Mouse (Mus musculus): ENCODE results near the gene Trim5. TPM values are rescaled to one million over a fixed set of nuclear protein-coding genes. Genes with fewer than 3 reads are reported as not detected.
"Not testable (repeated sequence)": the region's sequence is repeated elsewhere in the genome, so short reads cannot be mapped to it uniquely, and the experiment has no call there.

The Trim5 gene
- 0.15 and 0.34 TPM in 2 replicates for polyA plus RNA-seq (2015; fragmentation: Nextera tagmentation; extraction: Ambion mirVana)

DNA sequence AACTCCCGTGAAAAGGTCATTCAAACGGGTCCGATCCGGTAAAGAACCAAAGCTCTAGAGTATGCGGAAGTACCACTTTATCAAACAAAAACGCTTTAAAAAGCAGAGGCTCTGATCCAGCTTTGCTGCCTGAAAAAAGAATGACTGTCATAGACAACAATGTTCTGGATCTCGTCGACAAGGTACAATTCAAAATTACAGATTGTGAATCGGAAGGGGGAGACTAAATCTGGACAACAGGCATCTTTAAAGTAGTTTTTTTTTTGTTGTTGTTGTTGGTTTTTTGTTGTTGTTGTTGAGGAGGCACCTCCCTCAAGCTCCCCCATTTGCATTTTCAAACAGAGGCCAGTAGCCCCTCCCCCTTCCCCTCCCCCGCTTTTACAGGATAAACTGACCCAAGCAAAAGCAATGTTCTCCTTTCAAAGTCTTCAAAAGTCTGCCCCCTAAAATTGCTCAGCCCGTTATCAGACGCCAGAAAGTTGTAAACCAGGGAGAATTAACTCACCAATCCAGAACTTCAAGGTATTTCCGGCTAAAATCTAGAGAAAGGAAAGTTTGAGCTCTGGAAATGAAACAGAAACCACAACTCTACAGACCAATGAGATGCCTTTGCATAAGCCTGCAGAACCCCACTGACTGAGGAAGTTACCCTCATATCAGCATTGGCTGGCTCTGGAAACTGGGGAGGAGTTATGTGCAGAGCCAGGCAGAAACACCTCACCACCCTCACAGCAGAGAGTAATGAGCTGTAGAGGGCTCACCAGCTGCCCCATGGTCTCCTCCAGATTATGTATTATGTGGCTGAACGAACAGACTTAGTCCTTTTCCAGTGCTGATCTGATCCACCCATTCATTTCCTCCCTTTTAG, at the start of gene Trim5:
Gene Trim5 (minus strand): TSS at position 519 of the 868 bp plus-strand sequence.
- WGBS, result 49% methylated on average over 14 of the region's 14 CpGs
- not testable (repeated sequence) for H3K27me3 ChIP-seq (replicated peaks); ATAC-seq (ENCODE audit: low FRiP score); H3K27ac ChIP-seq (replicated peaks); H3K9ac ChIP-seq (replicated peaks); H3K9me3 ChIP-seq (replicated peaks); H3K4me3 ChIP-seq (replicated peaks); H3K36me3 ChIP-seq; H3K4me1 ChIP-seq
- H3K4me2 ChIP-seq, result peak within 1 kb of the TSS; percentile 19; the same call in 1 of the 2 replicates

DNA sequence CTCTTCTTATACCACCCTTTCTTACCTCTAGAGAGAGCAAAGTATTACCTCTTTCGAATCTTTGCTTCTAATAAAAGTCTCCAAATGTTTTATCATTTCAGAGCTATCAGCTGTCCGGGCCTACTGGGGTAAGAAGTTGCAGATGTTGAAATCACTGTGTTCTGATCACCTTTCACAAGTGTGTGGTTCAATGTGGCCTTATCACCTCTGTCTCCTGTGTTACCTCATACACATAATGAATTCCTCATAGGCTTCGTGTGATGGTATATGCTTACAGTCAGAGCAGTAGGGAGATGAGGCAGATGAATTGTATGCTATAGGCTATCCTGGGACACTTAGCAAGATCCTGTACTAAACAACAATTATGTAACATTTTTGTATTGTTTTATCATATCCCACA, 47.7 kb upstream of the Trim5 start:
- not testable (repeated sequence) for H3K9me3 ChIP-seq (replicated peaks); H3K4me3 ChIP-seq (replicated peaks); H3K9ac ChIP-seq (replicated peaks); H3K27me3 ChIP-seq (replicated peaks); H3K4me2 ChIP-seq; ATAC-seq (ENCODE audit: low FRiP score); H3K36me3 ChIP-seq; H3K4me1 ChIP-seq; H3K27ac ChIP-seq (replicated peaks)
- WGBS, result 93% methylated on average over 3 of the region's 3 CpGs

DNA sequence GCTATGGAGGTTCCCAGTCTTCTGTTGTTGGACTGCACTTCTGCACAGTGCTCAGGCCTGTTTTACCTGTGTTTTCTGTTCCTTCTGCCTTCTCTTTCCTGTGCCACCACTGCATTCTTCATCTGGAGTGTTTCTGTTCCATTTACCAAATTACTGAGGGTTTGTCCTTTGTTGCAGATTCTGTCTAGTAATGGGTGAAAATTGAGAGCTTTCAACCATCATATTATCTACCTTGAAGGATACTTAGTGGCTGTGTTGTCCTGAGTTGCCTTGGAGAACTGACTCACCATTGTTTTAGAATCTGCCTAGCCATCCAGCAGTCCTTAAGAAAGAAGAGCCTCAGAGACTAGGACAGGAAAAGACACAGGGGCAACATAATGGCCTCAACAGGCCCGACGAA, 41.3 kb upstream of the Trim5 start, which contains the start of gene Trim34b:
Gene Trim34b (plus strand): TSS at position 301 of the 400 bp plus-strand sequence.
- not testable (repeated sequence) for ATAC-seq (ENCODE audit: low FRiP score); H3K4me2 ChIP-seq; H3K27me3 ChIP-seq (replicated peaks); H3K9ac ChIP-seq (replicated peaks); H3K36me3 ChIP-seq; H3K4me1 ChIP-seq; H3K9me3 ChIP-seq (replicated peaks); H3K27ac ChIP-seq (replicated peaks); H3K4me3 ChIP-seq (replicated peaks)
- WGBS, result 93% methylated on average over 2 of the region's 2 CpGs

DNA sequence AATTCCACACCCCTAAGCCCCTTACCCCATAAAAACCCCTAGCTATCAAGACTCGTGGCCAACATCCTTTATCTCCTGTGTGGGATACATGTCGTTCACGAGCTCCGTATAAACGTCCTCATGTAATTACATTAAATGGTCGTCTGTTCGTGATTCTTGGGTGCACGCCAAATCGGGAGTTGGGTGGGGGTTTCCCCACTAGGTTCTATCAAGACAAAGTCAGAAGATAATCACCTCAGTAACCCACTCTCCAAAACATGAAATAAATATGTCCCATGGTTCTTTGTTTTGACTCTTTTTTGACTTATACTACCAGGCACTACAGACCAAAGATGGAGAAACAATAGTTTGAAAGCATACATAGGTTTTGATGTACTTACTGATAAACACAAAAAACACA, 34.1 kb upstream of the Trim5 start:
- no peaks in the 10 kb centered on the region for H3K36me3 ChIP-seq
- H3K4me2 ChIP-seq, result no peak overlapping the region
- H3K27ac ChIP-seq (replicated peaks), result no peak overlapping the region
- ATAC-seq (ENCODE audit: low FRiP score), result no peak
- WGBS, result 77% methylated on average over 9 of the region's 9 CpGs
- H3K9ac ChIP-seq (replicated peaks), result no peak overlapping the region
- H3K9me3 ChIP-seq (replicated peaks), result no peaks in the 10 kb centered on the region
- H3K4me3 ChIP-seq (replicated peaks), result no peak overlapping the region
- H3K4me1 ChIP-seq, result no peaks in the 10 kb centered on the region
- no peaks in the 10 kb centered on the region for H3K27me3 ChIP-seq (replicated peaks)

DNA sequence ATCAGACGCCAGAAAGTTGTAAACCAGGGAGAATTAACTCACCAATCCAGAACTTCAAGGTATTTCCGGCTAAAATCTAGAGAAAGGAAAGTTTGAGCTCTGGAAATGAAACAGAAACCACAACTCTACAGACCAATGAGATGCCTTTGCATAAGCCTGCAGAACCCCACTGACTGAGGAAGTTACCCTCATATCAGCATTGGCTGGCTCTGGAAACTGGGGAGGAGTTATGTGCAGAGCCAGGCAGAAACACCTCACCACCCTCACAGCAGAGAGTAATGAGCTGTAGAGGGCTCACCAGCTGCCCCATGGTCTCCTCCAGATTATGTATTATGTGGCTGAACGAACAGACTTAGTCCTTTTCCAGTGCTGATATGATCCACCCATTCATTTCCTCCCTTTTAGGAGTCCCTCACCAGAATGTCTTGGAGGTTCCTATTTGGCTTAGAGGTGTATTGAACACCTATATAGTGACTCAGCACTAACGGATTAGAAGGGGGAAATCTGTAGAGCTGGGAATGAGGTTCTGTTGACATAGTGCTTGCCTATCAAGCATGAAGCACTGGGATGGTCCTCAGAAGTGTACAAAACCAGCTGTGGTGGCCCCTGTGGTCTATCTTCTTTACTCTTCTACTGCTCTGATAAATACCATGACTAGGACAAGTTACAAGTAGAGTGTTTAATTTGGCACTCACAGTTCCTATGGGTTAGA, 27.6 kb upstream of the Trim5 start, which contains the start of gene Trim12a:
Gene Trim12a (minus strand): TSS at position 98 of the 712 bp plus-strand sequence.
- H3K27ac ChIP-seq (replicated peaks); H3K36me3 ChIP-seq; H3K9ac ChIP-seq (replicated peaks); H3K4me1 ChIP-seq; H3K27me3 ChIP-seq (replicated peaks); ATAC-seq (ENCODE audit: low FRiP score); H3K9me3 ChIP-seq (replicated peaks): not testable (repeated sequence)
- 38% methylated on average over 4 of the region's 4 CpGs for WGBS
- H3K4me2 ChIP-seq, result peak within 1 kb of the TSS; percentile 41
- peak within 1 kb of the TSS; percentile 32 for H3K4me3 ChIP-seq (replicated peaks)

DNA sequence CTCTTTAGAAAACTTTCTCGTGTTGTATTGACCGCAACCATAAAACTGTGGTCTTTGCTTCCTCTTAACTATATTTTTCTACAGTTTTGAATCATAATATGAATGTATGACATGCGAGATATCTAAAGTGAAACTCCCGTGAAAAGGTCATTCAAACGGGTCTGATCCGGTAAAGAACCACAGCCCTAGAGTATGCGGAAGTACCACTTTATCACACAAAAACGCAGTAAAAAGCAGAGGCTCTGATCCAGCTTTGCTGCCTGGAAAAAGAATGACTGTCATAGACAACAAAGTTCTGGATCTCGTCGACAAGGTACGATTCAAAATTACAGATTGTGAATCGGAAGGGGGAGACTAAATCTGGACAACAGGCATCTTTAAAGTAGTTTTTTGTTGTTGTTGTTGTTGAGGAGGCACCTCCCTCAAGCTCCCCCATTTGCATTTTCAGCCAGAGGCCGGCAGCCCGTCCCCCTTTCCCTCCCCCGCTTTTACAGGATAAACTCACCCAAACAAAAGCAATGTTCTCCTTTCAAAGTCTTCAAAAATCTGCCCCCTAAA, 27.0 kb upstream of the Trim5 start:
- WGBS, result 16% methylated on average over 15 of the region's 15 CpGs
- Histone ChIP-seq H3K9me3 (replicated peaks) (no peaks in the 10 kb centered on the region), H3K4me2 (peak overlapping the region; percentile 41), H3K27ac (replicated peaks) (no peak overlapping the region), H3K9ac (replicated peaks) (no peak overlapping the region), H3K27me3 (replicated peaks) (no peaks in the 10 kb centered on the region), H3K36me3 (no peaks in the 10 kb centered on the region), H3K4me1 (no peaks in the 10 kb centered on the region), H3K4me3 (replicated peaks) (peak overlapping the region; percentile 32)
- ATAC-seq (ENCODE audit: low FRiP score), result no peak

DNA sequence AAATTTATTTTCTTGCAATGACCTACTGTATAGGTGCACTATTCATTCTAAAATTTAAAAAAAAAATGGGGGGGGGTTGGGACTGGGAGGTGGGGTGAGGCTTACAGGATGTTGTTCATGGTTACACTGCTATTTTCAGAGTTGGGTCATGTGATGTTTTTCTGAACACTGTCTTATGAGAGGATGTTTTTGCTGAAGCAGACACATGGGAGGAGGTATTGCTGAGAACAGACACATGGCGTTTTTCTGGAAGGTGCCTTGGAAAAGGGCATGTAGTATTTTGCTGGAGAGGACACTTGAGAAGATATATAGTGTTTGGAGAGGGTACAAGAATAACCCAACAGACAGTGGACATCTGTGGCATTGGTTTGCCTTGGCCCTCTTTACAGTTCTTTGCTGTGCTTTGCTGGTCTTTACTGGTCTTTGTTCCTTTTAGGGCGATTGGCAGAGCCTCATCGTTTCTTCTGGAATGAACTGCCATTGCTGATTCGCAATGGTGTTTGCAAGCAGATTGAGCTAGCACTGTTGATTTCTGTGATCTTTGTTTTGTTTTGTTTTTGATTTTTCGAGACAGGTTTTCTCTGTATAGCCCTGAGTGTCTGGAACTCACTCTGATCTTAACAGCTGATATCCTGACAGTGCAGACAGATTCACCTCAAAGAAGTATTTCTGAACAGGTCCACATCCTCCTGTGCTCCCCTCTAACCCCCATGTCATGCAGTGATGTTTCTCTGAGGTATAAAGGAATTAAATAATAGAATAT, 3.9 kb upstream of the Trim5 start:
- H3K4me1 ChIP-seq, result no peaks in the 10 kb centered on the region
- H3K36me3 ChIP-seq, result no peaks in the 10 kb centered on the region
- no peak for ATAC-seq (ENCODE audit: low FRiP score)
- no peak overlapping the region for H3K4me3 ChIP-seq (replicated peaks)
- H3K9ac ChIP-seq (replicated peaks), result no peak overlapping the region
- H3K27ac ChIP-seq (replicated peaks), result no peak overlapping the region
- H3K9me3 ChIP-seq (replicated peaks), result no peaks in the 10 kb centered on the region
- H3K27me3 ChIP-seq (replicated peaks), result no peaks in the 10 kb centered on the region
- H3K4me2 ChIP-seq, result no peak overlapping the region
- 86% methylated on average over 5 of the region's 5 CpGs for WGBS

DNA sequence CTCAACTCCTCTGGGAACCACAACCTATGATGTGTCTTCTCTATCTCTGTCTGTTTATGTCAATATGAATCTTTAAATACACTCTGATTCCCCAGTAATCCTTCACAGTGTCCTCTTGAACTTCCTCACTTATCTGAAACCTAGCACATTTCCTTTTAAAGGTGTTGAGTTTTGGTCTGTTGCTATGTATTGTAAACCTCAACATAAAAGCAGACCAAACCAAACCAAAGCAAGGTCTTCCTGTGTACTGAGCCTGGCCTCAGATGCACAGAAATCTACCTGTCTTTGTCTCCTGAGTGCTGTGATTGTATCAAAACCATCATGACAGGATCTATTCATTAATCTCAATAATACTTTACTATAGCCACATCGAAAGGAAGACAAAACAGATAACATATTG, 2.7 kb upstream of the Trim5 start:
- 94% methylated on average over 1 of the region's 1 CpGs for WGBS
- H3K4me2 ChIP-seq, result no peak overlapping the region
- no peaks in the 10 kb centered on the region for H3K27me3 ChIP-seq (replicated peaks)
- no peaks in the 10 kb centered on the region for H3K4me1 ChIP-seq
- no peak overlapping the region for H3K9ac ChIP-seq (replicated peaks)
- no peaks in the 10 kb centered on the region for H3K36me3 ChIP-seq
- H3K27ac ChIP-seq (replicated peaks), result no peak overlapping the region
- no peak overlapping the region for H3K4me3 ChIP-seq (replicated peaks)
- ATAC-seq (ENCODE audit: low FRiP score), result no peak
- H3K9me3 ChIP-seq (replicated peaks), result no peaks in the 10 kb centered on the region

DNA sequence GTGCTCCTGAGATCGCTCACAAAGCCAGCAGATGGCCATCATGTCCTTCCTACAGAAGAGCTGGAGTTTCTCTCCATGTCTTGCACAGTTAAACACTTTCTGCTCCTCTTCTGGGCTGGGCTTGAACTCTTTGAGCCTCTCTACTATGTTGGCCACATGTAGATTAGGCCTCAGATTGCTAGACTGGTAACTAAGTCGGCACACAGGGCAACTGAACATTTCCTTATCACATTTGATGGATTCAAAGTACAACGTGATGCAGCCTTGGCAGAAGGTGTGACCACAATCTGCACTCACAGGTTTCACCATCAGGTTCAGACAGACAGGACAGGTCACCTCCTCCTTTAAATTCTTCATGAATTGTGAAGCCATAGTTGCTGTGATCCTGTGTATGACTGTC, 8.5 kb downstream of the Trim5 start:
- not testable (repeated sequence) for H3K36me3 ChIP-seq; H3K9me3 ChIP-seq (replicated peaks); H3K4me3 ChIP-seq (replicated peaks); H3K27ac ChIP-seq (replicated peaks); ATAC-seq (ENCODE audit: low FRiP score); H3K4me1 ChIP-seq; H3K9ac ChIP-seq (replicated peaks); H3K4me2 ChIP-seq; H3K27me3 ChIP-seq (replicated peaks)
- WGBS, result 94% methylated on average over 3 of the region's 3 CpGs

DNA sequence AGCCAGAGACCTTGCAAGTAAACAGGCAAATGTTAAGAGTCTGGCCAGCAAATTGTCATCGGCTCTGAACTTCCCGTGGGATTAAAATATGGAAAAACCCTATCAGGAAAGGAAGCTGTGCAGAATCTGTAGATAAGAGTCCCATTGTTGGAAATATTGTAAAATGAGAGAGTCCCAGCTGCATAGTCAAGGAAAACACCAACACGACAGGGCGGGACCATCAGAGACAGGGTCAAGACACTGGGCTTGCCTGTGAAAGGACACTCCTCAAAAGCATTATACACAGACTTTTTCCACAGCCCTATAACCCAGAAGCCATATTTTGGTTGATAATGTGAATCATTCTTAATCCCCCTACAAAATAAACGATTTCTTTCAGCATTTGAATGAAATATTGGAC, 22.6 kb downstream of the Trim5 start:
- 89% methylated on average over 5 of the region's 5 CpGs for WGBS
- not testable (repeated sequence) for H3K4me3 ChIP-seq (replicated peaks); ATAC-seq (ENCODE audit: low FRiP score); H3K4me2 ChIP-seq; H3K4me1 ChIP-seq; H3K27ac ChIP-seq (replicated peaks); H3K9ac ChIP-seq (replicated peaks); H3K9me3 ChIP-seq (replicated peaks); H3K27me3 ChIP-seq (replicated peaks); H3K36me3 ChIP-seq

DNA sequence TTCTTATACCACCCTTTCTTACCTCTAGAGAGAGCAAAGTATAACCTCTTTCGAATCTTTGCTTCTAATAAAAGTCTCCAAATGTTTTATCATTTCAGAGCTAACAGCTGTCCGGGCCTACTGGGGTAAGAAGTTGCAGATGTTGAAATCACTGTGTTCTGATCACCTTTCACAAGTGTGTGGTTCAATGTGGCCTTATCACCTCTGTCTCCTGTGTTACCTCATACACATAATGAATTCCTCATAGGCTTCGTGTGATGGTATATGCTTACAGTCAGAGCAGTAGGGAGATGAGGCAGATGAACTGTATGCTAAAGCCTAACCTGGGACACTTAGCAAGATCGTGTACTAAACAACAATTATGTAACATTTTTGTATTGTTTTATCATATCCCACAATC, 27.5 kb downstream of the Trim5 start:
- not testable (repeated sequence) for H3K9me3 ChIP-seq (replicated peaks); ATAC-seq (ENCODE audit: low FRiP score); H3K4me3 ChIP-seq (replicated peaks); H3K27ac ChIP-seq (replicated peaks); H3K27me3 ChIP-seq (replicated peaks); H3K36me3 ChIP-seq; H3K4me1 ChIP-seq; H3K9ac ChIP-seq (replicated peaks); H3K4me2 ChIP-seq
- 93% methylated on average over 4 of the region's 4 CpGs for WGBS
